Mouse (Mus musculus) megakaryocyte-erythroid progenitor cell, adult 5-6 weeks (primary cell): ENCODE data around the gene Plbd1. TPM values are rescaled to one million over a fixed set of nuclear protein-coding genes. Genes with fewer than 3 reads are reported as not detected.

Source experiments
- ATAC-seq: replicated peaks from 2 replicates; pipeline ENCODE4 v1.8.0; 2016; ENCODE audit warnings: mild to moderate bottlenecking, inconsistent platforms; ENCODE audit not compliant: severe bottlenecking, poor library complexity, low FRiP score, low TSS enrichment
- total RNA-seq, 2 experiments: library from RNA; stranded (forward) in 1 of 2; stranded (reverse) in 1 of 2; fragments of 200-1000, 215-1000 nt in 1 of 2; fragments of >200 nt in 1 of 2; fragmentation: Nextera tagmentation in 1 of 2; gene quantifications; 2 replicates each; pipeline ENCODE4 v1.2.3; 2014 to 2017

Plbd1 gene
- total RNA-seq (2014; fragmentation: Nextera tagmentation), result 2.1 TPM in 1 of 2 replicates, not detected in the other
- 4.1 and 7.1 TPM in 2 replicates for total RNA-seq (2017)

- ATAC-seq, result peak; percentile 32
Measured at GRCm38 (mm10) chr6:136661706-136662016, at the start of gene Plbd1. Plbd1 (minus strand) TSS chr6:136661928.

GRCm38 (mm10) chr6:136710408-136710807 is 48.7 kb upstream of the Plbd1 start:
- no peak for ATAC-seq

- ATAC-seq, result no peak
Measured at GRCm38 (mm10) chr6:136708597-136708996, 46.9 kb upstream of the Plbd1 start.

- ATAC-seq, result no peak
Measured at GRCm38 (mm10) chr6:136701878-136702277, 40.1 kb upstream of the Plbd1 start.

GRCm38 (mm10) chr6:136701185-136701584 is 39.5 kb upstream of the Plbd1 start:
- ATAC-seq, result no peak

- ATAC-seq, result no peak
Measured at GRCm38 (mm10) chr6:136691314-136691713, 29.6 kb upstream of the Plbd1 start.

- ATAC-seq, result 0 out of 2 replicates have a peak, but pooled peaks have one; percentile 22
Measured at GRCm38 (mm10) chr6:136690527-136690926, 28.8 kb upstream of the Plbd1 start.

- no peak; the same call in 1 of the 2 replicates for ATAC-seq
Measured at GRCm38 (mm10) chr6:136689790-136690413, 28.2 kb upstream of the Plbd1 start.

- no peak for ATAC-seq
Measured at GRCm38 (mm10) chr6:136685433-136685832, 23.7 kb upstream of the Plbd1 start.

- 0 out of 2 replicates have a peak, but pooled peaks have one; percentile 41 for ATAC-seq
Measured at GRCm38 (mm10) chr6:136683410-136684334, 21.9 kb upstream of the Plbd1 start.

- ATAC-seq, result no peak; the same call in 1 of the 2 replicates
Measured at GRCm38 (mm10) chr6:136679381-136679780, 17.7 kb upstream of the Plbd1 start.

GRCm38 (mm10) chr6:136674935-136675334 is 13.2 kb upstream of the Plbd1 start:
- ATAC-seq, result no peak

GRCm38 (mm10) chr6:136672467-136672866 is 10.7 kb upstream of the Plbd1 start:
- ATAC-seq, result peak; percentile 89

GRCm38 (mm10) chr6:136669274-136669673 is 7.5 kb upstream of the Plbd1 start:
- ATAC-seq, result no peak

- ATAC-seq, result peak; percentile 33; the same call in 1 of the 2 replicates
Measured at GRCm38 (mm10) chr6:136668266-136668986, 6.7 kb upstream of the Plbd1 start.

- ATAC-seq, result 0 out of 2 replicates have a peak, but pooled peaks have one; percentile 12
Measured at GRCm38 (mm10) chr6:136662063-136662462, 335 bp upstream of the Plbd1 start.

GRCm38 (mm10) chr6:136660831-136661705 is 660 bp downstream of the Plbd1 start:
- ATAC-seq, result peak; percentile 67

GRCm38 (mm10) chr6:136659226-136659625 is 2.5 kb downstream of the Plbd1 start:
- no peak for ATAC-seq

GRCm38 (mm10) chr6:136658303-136658702 is 3.4 kb downstream of the Plbd1 start:
- no peak for ATAC-seq
